Comparison of ENCODE assay signal across 20 mouse cellular contexts in the genomic region with DNA sequence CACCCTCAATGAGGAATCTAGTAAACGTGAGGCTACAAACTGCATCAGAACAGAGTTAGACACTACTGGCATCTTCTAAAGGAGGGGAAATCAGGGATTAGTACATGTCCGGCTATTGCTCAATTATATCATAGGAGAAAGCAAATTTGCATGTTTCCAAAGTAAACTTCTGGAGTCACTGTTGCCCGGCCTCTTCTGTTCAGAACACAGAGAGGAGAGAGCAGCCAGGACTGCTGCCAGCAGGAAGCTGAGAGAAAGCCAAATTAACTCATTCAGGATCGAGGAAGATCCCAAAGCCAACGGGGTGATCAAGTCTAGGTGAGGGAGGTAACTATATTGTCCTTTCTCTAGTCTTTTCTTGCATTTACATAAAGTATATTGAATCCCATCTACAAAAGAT.
"Had no signal": no experiment of that assay in that cellular context is flagged by ENCODE, and none has a peak within 500 bp of the region (broad histone marks: within the 10 kb centered on the region; RNA-seq: fewer than 3 reads in every experiment).

No protein-coding gene starts in this region.

- H3K4me3 ChIP-seq: intestine, embryonic 15.5 days; kidney, embryonic 15.5 days; left cerebral cortex, adult 2 months; limb, embryonic 10.5 days; limb, embryonic 13.5 days; neural tube, embryonic 12.5 days; neural tube, embryonic 15.5 days had no signal

- H3K4me1 ChIP-seq: intestine, embryonic 15.5 days; kidney, embryonic 15.5 days; limb, embryonic 13.5 days; neural tube, embryonic 12.5 days; neural tube, embryonic 15.5 days had no signal

- DNase-seq: kidney, adult 11 months; kidney, adult 8-10 months; kidney, postnatal 10 days; kidney, postnatal 36 days; layer of hippocampus, postnatal 36 days; liver, postnatal 0 days; midbrain, embryonic 14.5 days; right cerebral cortex, adult 18-20 months; right cerebral cortex, postnatal 14 days; right cerebral cortex, postnatal 4 days; thymus, adult 2 months; thymus, postnatal 14 days; thymus, postnatal 4 days had no signal
